Mouse (Mus musculus) WW6 (cell line): ENCODE data around the gene Trim11.

Experiments used
- DNase-seq: peaks from one replicate; pipeline ENCODE4 v3.0.0-alpha.2; 2013; ENCODE audit warnings: low read depth, low spot score

Trim11 gene

DNA sequence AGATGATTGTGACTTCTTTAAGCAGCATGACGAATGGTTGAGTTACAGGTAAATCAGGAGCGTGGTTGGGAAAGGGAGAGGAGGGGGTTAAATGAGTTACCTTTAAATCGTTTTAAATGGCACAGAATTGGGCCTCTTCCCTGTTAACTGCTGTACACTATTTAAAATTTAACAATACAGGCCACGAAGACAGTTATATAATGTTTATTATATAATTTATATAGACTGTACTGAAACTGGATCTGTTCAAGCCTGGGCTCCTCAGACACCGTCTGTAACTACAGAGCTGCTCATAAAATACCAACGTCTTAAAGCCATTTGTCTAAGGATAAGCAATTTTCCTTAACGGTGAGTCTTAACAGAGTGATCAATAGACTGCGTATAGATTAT lies 22.0 kb upstream of the Trim11 start:
- DNase-seq: no peak

DNA sequence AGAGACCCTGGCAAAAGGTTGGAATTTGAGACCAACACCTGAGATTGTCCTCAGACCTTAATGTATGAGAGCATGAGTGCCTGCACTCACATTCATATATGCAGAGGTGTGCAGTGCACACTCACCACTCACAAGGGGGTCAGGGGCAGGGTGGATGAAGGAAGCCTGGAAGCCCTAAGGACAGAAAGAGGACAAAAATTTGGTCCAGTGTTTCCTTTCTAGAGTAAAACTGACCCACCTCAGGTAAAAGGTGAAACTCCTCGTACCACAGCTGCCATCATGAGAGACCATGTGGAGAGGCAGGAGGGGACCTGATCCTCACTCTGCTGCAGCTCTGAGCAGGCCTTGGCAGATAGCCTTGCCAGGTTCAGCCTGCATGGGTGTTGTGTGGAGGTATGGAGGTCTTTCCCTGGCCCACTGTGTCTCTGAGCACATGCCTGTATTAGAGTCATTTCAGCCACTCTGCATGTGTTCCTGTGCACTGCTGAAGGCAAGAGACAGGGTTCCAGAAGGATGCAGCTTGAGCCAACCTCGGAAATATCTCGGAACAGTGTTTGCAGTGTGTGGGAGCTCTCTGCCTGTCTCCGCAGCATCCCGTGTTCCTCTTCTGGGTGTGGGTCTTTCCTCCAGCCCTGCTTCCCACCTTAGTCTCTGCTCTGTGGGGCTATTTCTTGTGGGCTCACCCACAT lies 20.5 kb upstream of the Trim11 start:
- no peak for DNase-seq

DNA sequence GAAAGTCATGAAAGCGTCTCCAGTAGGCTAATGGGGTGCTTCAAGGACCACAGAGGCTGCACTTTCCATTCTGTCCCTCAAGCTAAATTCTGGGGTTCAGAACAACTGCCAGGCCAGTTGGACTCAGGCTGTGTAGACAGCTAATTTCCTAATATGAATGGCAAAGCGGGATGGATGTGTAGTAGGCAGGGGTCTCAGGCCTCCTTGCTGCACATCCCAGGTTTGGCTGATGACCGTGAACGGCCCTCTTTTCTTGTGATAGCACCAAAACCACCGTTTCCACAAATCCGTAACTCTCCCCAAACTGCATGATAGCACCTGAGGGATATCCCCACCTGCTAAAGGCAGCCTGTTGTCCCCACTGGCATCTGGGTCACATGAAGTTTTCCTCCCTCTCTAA lies 19.4 kb upstream of the Trim11 start:
- no peak for DNase-seq

DNA sequence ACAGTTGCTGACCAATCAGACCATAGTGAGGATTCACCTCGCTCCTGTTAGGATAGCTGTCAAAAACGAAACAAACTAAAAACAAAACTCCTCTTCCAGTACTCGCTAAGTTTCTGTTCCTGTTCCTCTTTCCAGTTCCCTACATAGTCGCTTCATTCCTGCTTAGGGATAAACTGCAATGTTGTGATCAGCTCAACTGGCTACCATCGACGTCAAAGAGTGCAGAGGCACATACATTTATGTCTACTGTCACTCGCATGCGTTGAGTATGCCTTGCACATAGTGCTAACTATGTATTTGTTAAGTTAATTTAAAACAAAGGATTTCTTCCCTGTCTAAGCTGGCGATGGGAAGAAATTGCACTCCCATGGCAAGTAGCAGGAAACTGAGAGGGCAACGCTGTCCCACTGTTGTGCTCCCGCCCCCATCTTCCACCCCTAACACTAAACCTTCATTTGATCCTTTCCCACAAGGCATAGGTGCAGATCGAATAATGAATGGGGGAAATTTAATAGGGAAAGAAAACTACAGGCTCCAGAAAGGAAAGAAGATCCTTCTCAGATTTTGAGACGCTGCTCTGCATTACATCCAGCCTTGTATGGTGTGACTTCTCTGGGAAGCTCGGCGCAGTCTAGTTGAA lies 18.6 kb upstream of the Trim11 start:
- DNase-seq: no peak

DNA sequence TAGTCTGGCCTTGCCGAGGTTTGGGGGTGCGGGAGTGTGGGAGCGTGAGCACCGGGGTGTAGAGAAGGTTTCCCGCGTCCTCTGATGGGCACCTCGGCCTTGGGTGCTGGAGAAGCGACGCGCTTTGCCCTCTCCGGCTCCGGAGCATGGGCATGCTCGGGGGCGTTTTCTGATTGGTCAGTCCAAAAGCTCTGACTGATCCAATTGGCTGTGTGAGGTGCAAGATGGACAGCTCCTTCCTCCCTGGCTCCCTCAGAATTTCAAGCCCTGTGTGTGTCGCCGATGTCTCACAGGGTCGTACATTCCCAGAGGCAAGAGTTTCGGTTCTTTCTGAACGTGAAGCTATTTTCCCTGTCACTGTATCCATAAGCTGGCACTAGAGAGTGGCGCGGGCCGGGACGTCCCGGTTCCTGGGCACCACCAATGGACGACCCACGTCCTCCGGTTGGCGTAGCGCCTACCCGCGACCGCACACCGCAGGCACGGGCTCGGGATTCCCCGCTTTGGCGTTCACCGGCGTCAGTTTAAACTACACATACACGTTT lies 17.9 kb upstream of the Trim11 start:
- DNase-seq: no peak

DNA sequence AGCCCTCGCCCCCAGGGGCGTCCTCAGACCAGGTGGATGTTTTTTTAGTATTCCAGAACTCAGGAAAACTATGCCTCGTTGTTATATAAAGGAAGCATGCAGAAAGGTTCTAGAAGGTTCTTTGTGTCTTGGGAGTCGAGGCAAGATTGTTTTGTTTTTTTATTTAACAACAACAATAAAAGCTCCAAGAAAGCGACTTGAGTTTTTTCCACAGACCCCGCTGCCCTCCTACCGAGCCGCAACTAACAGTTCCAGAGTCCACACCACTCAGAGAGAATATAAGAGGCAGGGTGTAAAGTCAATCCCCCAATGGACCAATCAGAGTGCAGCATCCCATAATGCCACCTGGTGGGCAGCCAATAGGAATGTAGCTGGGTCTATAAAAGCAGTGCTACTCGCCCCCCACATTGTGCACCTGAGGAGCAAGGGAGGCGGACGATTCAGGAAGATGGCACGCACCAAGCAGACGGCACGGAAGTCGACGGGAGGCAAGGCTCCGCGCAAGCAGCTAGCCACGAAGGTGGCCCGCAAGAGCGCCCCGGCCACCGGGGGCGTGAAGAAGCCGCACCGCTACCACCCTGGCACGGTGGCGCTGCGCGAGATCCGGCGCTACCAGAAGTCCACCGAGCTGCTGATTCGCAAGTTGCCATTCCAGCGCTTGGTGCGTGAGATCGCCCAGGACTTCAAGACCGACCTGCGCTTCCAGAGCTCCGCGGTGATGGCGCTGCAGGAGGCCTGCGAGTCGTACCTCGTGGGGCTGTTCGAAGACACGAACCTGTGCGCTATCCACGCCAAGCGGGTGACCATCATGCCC lies 16.3 kb upstream of the Trim11 start:
- DNase-seq: no peak

DNA sequence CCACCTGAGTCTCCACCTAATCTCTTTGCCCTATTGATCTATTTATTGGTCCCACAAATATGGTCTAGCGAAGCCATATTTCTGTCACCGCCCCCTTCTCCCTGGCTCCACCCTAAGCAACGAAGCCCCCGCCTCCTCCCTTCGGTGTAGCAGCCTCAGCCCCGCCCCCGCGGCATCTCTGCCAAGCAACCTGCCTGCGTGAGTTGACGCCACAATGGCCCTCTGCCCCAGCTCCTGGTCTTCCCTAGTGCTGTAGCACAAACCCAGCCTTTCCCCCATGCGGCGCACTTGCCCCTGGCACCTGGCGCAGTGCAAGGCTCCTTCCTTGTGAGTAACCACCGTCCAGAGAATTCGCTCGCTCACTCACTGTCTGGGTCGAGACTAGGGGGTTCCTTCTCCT lies 14.3 kb upstream of the Trim11 start:
- DNase-seq: no peak

DNA sequence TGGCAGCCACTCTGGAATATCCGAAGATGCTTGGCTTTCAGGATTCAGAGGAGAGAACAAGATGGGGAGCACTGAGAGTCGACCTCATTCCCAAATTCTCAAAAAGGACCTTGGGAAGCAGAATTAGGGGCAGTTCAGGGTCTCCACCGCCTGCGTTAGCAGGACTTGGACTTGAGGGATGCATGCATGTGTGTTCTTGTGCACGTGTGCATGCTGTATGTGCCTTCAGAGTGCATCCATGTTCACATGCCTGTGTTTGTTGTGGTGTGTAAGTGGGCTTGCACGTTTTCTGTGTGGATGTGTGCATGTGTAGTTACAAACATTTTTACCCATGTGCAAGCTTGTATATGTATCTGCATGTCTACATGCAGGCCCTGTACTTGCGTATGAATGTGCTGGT lies 13.7 kb upstream of the Trim11 start:
- DNase-seq: no peak

DNA sequence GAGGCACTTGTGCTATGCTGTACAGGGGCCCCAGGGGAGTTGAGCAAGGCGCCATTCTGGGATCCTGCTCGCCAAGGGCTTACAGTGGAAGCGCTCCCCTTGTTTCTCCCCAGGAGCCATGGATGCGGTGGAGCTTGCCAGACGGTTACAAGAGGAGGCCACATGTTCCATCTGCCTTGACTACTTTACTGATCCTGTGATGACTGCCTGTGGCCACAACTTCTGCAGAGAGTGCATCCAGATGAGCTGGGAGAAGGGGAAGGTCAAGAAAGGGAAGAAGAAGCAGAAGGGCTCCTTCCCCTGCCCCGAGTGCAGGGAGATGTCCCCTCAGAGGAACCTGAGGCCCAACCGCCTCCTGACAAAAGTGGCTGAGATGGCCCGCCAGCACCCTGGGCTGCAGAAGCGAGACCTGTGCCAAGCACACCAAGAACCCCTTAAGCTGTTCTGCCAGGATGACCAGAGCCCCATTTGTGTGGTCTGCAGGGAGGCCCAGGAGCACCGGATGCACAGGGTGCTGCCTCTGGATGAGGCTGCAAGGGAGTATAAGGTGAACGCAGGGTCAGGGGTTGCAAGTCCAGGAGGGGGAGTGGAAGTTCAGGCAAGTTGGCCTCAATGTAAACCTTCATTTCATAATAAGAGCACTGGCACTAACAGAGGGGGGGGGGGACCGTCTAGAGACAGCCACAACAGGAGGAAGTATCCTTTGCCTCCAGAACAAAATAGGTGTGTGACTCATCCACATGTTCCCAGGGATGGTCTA lies 12.7 kb upstream of the Trim11 start:
- no peak for DNase-seq

DNA sequence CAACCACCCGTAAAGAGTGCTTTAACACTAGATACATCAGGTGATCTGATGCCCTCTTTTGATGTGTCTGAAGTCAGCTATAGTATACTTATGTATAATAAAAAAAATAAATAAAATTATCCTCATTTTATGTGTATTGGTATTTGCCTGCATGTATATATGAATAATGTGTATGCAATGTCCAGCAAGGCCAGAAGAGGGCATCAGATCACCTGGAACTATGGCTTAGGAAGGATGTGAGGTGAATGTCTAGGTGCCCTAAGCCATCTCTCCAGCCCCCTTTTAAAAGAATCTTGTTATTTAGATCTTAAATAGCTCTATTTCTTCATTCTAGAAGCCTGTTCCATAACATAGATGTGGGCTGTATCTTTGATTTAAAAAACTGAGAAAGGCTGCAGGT lies 10.5 kb upstream of the Trim11 start:
- no peak for DNase-seq

DNA sequence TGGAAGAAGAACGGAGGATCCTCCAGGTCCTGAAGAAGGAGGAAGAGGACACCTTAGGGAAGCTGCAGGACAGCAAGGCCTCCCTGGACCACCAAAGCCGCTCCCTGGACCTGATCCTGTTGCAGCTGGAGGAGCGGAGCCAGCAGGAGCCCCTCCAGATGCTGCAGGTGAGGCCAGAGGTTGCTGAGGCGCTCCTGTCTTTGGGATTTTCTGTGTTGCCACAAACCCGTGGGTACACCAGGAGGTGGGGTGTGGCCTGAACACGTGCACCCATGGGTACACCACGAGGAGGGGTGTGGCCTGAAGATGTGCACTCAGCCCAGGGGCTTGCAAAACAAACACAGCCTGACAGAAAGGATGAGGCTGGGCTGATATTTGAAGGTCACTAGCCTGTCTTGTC lies 9.3 kb upstream of the Trim11 start:
- DNase-seq: no peak

DNA sequence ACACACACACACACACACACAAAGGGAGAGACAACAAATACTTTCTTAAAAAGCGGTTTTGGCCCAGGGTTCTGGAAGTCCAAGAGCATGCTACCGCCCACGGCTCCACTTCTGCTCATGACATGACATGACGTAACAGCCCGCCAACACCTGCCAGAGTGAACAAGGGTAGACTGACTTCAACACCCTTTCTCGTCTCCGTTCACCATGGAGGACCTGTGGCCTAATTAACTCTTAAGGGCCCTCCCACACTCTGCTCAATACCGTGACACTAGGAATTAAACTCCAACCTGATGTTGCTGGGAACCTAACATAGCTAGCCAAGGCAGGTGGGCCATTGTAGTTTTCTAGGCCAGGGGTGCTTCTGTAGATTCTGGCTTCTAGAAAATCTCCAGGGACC lies 8.9 kb upstream of the Trim11 start:
- DNase-seq: no peak

DNA sequence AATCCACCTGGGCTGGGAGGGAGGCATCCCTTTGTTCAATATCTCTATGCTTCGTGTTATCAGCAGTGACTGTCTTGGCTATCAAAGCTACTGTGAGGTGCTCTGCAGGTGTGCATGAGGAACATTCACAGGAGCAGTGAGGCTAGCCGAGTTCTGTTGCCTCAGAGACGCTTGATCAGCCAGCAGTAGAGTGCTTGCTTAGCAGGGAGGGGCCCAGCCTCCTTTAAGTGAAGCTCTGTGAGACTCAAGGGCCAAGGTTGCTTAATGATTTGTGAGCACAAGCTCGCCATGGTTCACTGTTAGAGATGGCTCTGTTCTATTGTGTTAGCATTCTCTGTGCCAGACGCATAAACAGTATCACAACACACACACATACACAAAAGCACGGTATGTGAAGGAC lies 8.2 kb upstream of the Trim11 start:
- DNase-seq: no peak

DNA sequence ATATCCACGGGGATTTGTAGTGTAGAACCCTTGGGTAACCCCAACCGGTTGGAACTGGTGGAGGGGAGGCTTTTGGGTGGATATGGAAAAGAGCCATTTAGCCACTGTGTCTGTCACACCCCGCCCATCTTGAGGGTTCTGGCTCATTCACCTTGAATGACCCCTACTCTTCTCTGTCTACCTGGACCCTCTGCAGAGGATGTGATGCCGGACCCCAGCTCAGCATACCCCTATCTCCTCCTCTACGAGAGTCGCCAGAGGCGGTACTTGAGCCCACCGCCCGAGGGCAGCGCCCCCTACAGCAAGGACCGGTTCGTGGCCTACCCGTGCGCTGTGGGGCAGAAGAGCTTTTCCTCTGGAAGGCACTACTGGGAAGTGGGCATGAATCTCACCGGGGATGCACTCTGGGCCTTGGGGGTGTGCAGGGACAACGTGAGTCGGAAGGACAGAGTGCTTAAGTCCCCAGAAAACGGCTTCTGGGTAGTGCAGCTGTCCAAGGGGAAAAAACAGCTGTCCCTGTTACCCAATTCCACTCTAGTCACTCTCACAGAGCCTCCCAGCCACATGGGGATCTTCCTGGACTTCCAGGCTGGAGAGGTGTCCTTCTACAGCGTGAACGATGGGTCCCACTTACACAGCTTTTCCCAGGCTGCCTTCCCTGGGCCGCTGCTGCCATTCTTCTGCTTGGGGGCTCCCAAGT lies 6.9 kb upstream of the Trim11 start:
- no peak for DNase-seq

DNA sequence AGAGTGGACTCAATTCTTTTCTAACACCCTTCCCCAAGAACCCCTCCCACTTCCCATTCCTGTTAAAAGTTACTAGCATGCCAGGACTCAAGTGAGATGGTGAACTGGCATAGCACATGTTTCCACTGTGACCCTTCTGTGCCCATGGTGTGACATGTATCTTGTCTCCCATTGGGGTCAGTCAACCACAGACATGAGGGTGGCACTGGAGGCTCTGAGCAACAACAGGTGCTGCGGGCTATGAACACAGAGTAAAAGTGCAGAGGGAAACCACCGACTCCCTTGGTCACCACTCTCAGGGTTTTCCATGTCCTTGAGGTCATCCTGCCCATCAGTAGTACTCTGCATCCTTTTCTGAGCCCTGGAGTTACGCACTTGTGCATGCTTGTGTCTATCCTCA lies 6.1 kb upstream of the Trim11 start:
- DNase-seq: no peak

DNA sequence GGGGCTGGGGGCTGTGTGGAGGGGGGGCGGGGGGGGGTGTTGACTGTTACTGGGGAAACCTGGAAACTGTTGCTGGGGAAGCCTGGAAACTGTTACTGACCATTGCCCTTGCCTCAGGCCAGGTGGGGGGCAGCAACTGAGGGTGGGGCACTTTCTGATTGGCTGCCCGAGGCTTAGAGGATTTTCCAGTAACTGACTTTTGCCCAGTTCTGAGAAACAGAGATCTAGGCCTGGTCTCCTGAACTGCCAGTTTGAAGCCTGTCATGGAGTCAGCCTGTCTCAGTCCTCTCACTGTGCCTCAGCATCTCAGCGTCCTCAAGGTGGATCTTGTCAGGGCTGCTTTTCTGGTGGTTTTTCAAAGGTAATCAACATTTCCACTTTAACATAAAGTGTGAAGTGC lies 3.5 kb upstream of the Trim11 start:
- DNase-seq: no peak

DNA sequence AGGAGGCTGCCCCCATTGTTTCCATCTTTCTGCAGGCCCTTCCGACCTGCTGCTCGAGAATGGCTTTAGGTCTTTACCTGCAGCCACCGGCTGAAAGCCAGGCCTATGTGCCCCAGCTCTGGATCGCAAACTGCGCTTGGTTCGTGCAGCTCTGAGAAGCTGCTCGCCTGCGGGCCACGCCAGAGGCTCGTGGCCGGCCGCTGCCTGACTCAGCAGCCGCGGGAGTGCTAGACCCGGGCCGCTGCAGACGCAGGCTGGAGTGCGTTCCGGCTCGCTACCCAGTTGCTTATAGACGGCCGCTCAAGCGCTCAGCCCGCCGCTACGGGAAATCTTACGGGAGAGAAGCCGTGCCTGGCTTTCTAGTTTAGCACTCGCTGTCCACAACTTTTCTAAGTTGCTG lies 743 bp upstream of the Trim11 start:
- DNase-seq: no peak

DNA sequence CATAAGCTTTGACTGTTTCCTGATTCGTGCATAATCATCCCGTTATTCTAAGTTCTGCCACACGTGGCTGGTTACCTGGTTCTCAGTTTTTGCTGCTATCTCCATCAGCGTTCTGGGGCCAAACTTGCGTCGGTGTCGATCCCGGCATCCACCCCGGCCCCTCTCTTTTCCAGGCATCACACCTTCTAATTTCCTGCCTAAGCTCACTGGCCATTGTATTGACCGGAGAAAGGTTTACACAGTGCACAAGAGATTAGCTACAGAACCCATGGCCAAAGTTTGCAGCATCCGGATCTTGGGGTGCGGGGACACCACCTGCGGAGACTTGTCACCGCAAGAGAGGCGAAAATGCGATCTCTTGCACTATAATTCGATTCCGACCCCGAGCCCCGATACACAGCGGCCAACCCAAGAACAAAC lies 276 bp upstream of the Trim11 start:
- DNase-seq: no peak

DNA sequence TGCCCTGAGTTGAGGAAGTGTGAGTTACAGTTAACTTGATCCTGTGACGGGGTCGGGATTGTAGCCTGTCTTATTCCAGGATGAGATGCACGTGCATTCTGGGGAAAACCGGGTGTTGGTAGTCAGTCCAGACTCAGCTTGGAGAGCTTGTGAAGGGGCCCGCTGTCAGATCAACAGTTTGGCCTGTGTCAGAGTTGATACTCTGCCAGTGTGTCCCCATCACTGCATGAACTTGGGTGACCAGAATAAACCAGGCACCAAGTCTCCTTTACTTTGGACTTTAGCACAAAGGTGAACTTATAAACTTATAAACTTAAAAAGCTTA lies 775 bp downstream of the Trim11 start:
- DNase-seq: no peak

DNA sequence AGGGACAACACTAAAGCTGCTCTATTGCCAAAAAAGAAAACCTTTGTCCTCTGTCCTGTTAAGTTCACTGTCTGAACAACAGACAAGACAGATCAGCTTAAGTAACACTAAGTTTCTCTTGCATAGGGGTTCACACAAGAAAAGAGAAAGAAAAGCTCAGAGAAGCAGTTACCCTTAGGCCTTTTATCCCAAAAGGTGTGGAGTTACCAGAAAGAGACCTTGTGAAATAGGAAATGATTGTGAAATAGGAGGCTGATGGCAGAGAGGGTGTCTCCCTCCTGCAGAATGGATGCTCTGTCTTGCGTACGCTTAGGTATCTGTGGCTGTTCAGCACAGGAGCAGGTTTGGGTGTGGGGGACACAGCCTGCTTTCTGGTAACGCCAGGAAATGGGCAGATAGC lies 1.3 kb downstream of the Trim11 start:
- no peak for DNase-seq

DNA sequence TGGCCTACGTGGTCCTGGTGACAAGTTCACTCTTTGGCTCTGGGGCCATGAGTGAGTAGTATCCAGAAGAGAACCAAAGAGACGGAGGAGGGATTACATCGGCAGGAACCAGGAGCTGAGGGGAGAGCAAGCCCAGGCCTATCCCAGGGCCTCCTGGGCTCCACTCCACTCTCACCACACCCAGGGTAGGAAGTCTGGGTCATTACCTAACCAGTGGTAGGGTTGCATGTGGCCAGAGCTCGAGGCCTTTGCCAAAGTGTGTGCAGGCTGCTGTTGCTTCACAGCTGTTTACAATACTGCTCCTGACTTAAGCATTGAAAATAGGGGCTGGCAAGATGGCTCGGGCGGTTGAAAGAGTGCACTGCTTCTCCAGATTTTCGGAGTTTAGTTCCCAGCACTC lies 1.8 kb downstream of the Trim11 start:
- no peak for DNase-seq
